Mouse (Mus musculus): Measurements from ENCODE around the gene Bicra. TPM values are rescaled to one million over a fixed set of nuclear protein-coding genes. Genes with fewer than 3 reads are reported as not detected.

The Bicra gene
- total RNA-seq, 2 experiments from 2014 or later = 14.5 to 15.4 TPM

DNA sequence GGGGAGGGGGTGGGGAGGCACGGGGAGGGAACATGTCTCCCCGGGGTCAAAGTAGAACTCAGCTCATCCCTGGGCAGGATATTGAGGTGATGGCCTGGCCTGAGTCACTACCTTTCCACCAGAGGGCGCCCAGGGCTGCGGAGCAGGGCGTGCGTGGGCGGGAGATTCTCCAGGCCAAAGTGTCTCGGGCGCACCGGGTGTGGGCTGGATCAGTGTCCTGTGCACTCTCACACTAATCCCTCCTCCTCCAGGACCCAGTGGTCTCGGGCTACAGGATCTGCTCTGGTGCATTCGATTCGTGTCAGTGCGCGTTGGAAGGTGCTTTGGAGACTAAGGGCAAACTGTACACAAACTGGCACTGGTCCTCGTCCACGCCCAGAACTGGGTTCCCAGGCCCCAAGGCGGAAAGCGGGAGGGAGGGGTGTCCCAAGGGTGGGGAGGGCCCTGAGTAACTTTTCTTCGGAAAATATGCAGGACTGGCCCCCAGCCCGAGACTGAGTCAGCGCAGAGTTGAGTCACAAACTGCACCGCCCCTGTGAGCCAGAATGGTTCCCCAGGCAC is 99.3 kb downstream of the Bicra start:
- peak; percentile 68 to 69 for DNase-seq (ENCODE audit: extremely low spot score in 1 of 2, low spot score in 2 of 2)
- H3K4me3 ChIP-seq = peak overlapping the region; percentile 31
- no peak overlapping the region for H3K27ac ChIP-seq
- TF ChIP-seq CTCF (IDR thresholded peaks at IDR 0.05) = peak; percentile 71
- intact Hi-C loops (cut with DNase I) = loop anchor here (1.0 to 10.0 kb wide), 2 partner anchors 19 to 976 kb away; partner anchors contain the start of genes Calm3 and Ehd2

DNA sequence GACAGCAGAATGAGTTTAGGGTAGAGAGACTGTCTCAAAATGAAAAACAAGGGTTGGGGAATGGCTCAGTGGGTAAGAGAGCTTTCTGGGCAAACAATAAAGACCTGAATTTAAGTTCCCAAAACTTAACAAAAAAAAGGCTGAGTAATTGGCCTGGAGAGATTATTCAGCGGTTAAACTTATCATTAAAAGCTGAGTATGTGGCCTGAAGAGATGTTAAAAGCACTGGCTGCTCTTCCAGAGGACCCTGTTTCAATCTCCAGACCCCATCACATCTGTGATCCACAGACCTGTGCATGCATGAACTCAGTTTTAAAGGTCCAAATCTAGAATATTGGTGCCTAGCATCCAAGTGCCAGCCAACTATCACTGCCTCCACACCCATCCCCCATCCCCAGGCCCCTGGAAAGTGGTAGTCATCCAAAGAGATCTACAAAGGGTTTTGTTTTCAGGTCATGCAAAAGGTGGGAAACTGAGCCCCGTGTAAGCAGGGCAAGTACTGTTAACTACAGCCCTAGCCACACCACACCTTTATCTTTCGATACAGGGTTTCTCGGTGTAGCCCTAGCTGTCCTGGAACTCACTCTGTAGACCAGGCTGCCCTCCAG is 100.0 kb downstream of the Bicra start:
- H3K27ac ChIP-seq = no peak overlapping the region
- DNase-seq (ENCODE audit: extremely low spot score in 1 of 2, low spot score in 2 of 2) = no peak
- no peak for TF ChIP-seq CTCF (IDR thresholded peaks at IDR 0.05)
- H3K4me3 ChIP-seq = no peak overlapping the region
- intact Hi-C loops (cut with DNase I) = loop anchor here (1.0 to 10.0 kb wide), 2 partner anchors 20 to 977 kb away; partner anchors contain the start of genes Calm3 and Ehd2

DNA sequence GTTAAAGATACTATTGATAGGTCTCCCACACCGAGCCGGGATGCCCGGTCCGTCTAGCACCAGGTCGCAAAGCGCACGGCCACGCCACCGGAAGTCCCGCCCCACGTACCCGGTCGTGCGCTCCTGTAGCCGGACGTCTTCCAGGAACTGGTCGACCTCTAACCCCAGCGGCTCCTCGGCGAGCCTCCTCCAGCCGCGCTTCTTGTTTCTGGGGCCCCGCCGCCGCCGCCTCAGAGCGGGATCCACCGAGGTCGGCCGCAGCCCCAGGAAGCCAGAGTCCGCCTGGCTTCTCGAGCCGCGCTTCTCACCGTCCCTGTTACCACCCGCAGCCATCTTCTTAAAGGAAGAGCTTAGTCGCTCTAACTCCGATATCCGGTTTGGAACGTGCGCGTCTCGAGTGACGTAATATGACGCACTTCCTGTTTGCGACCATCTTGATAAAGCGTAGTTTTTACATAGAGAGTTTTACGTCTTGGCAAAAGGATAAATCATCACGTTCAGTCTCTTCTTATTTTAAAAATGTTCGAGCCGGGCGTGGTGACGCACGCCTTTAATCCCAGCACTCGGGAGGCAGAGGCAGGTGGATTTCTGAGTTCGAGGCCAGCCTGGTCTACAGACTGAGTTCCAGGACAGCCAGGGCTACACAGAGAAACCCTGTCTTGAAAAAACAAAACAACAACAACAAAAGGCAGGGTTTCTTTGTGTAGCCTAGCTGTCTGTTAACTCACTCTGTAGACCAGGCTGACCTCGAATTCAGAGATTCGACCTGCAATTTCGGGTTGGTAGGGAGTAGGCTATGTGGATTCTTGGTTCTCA is 101.8 kb downstream of the Bicra start, which contains the start of gene Nop53:
Nop53 (minus strand) TSS at position 354 of the 816 bp plus-strand sequence.
- Histone ChIP-seq H3K4me3 (peak within 1 kb of the TSS; percentile 57), H3K27ac (peak within 1 kb of the TSS; percentile 100)
- TF ChIP-seq CTCF (IDR thresholded peaks at IDR 0.05) = no peak
- peak; percentile 91 for DNase-seq (ENCODE audit: extremely low spot score in 1 of 2, low spot score in 2 of 2)
- intact Hi-C loops (cut with DNase I) = loop anchor here (1.0 to 10.0 kb wide), 2 partner anchors 13 to 979 kb away; partner anchors contain the start of gene Calm3

DNA sequence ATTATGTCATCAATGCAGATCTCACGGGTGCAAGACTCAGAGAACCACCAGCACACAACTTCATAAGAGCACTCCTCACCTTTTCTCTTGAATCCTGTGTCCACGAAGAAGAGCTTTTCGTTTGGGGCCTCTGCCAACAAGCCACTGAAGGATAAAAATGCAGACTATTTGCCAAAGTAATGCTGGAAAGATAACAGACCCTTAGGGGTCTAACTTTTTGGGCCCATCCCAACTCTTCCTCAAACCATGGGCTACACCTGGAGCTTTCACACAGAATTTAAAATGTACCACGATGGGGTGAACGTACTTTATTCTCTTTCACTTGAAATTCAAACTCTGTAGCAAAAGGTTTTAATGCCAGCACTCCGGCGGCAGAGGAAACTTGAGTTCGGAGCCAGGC is 102.5 kb downstream of the Bicra start:
- no peak for DNase-seq (ENCODE audit: extremely low spot score in 1 of 2, low spot score in 2 of 2)
- H3K27ac ChIP-seq = peak overlapping the region; percentile 100
- H3K4me3 ChIP-seq = peak overlapping the region; percentile 57
- intact Hi-C loops (cut with DNase I) = loop anchor here (1.0 to 10.0 kb wide), 2 partner anchors 12 to 980 kb away; partner anchors contain the start of gene Calm3
- TF ChIP-seq CTCF (IDR thresholded peaks at IDR 0.05) = no peak

GRCm38 (mm10) chr7:15944311-15944710 is 103.4 kb downstream of the Bicra start:
- no peak for DNase-seq (ENCODE audit: extremely low spot score in 1 of 2, low spot score in 2 of 2)
- Histone ChIP-seq H3K4me3 (no peak overlapping the region), H3K27ac (no peak overlapping the region)
- intact Hi-C loops (cut with DNase I) = loop anchor here (10.0 kb wide), 1 partner anchor 980 kb away; the partner anchor contains the start of gene Calm3
- no peak for TF ChIP-seq CTCF (IDR thresholded peaks at IDR 0.05)

DNA sequence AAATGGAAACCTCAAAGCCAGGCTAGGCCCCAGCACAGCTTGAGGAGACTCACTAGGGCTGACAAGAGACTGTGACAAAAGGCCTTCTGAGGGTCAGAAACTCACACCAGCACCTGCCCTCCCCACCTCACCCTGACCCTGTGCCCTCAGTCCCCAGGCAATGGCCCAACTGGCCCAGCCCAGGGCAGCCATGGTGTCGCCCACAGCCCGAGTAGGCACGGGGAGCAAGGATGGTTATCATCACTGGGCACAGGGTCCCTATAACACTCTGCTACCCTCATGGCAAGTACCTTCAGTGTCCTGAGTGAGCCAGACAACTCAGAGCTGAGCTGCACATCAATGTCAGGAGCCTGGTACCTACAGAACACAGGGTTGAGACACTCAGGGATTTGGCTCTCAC is 109.1 kb downstream of the Bicra start:
- DNase-seq (ENCODE audit: extremely low spot score in 1 of 2, low spot score in 2 of 2) = no peak
- Histone ChIP-seq H3K27ac (no peak overlapping the region), H3K4me3 (no peak overlapping the region)
- intact Hi-C loops (cut with DNase I) = no loop called here
- no peak for TF ChIP-seq CTCF (IDR thresholded peaks at IDR 0.05)

- no peak overlapping the region for H3K4me3 ChIP-seq
- no peak overlapping the region for H3K27ac ChIP-seq
- no peak for DNase-seq (ENCODE audit: extremely low spot score in 1 of 2, low spot score in 2 of 2)
- no peak for TF ChIP-seq CTCF (IDR thresholded peaks at IDR 0.05)
- intact Hi-C loops (cut with DNase I) = no loop called here
Measured at GRCm38 (mm10) chr7:15937491-15937890, 110.2 kb downstream of the Bicra start.

GRCm38 (mm10) chr7:15933437-15934359 is 114.0 kb downstream of the Bicra start:
- H3K4me3 ChIP-seq = no peak overlapping the region
- intact Hi-C loops (cut with DNase I) = loop anchor here (1.0 kb wide), 2 partner anchors 12 to 13 kb away; no protein-coding TSS in a partner anchor
- no peak for TF ChIP-seq CTCF (IDR thresholded peaks at IDR 0.05)
- DNase-seq (ENCODE audit: extremely low spot score in 1 of 2, low spot score in 2 of 2) = peak in 1 of 2 experiments; percentile 65
- peak overlapping the region; percentile 70 for H3K27ac ChIP-seq

DNA sequence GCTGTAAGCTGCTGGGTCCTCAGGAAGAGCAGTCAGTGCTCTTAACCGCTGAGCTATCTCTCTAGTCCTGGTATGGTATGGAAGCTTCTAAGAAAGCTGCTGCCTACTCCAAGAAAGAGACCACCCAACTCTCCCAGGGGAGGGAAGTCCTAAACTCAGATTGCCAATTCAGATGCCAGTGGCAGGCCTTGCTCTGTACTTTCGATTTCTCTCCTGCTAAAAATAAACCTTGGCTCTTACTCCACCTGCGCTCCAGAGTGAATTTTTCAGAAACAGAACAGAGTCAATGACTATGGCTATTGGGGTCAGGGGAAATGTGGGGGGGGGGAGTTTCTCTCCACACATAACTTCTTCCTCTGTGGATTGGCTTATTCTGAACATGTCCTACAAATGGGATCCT is 116.1 kb downstream of the Bicra start:
- no peak for TF ChIP-seq CTCF (IDR thresholded peaks at IDR 0.05)
- Histone ChIP-seq H3K27ac (no peak overlapping the region), H3K4me3 (no peak overlapping the region)
- intact Hi-C loops (cut with DNase I) = no loop called here
- no peak for DNase-seq (ENCODE audit: extremely low spot score in 1 of 2, low spot score in 2 of 2)

GRCm38 (mm10) chr7:15930543-15930942 is 117.2 kb downstream of the Bicra start:
- intact Hi-C loops (cut with DNase I) = no loop called here
- peak; percentile 30 for TF ChIP-seq CTCF (IDR thresholded peaks at IDR 0.05)
- Histone ChIP-seq H3K4me3 (no peak overlapping the region), H3K27ac (no peak overlapping the region)
- DNase-seq (ENCODE audit: extremely low spot score in 1 of 2, low spot score in 2 of 2) = no peak

DNA sequence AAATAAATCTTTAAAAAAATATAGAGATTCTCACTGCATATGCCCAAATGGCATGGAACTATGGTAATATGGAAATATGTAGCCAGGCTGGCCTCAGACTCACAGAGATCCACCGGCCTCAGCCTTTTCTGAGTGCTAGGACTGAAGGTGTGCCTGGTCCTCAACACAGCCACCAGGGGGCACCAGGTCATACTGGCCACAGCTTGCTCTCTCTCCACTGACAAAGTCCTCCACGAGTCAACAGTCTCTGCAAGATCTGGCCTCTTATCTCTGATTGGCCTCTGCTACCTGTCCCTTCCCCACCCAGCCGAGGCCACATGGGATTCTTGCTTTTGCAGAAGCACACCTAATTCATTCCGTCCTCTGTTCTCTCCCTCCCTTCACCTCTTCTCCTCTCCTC is 117.8 kb downstream of the Bicra start:
- Histone ChIP-seq H3K4me3 (no peak overlapping the region), H3K27ac (no peak overlapping the region)
- DNase-seq (ENCODE audit: extremely low spot score in 1 of 2, low spot score in 2 of 2) = no peak
- intact Hi-C loops (cut with DNase I) = no loop called here
- TF ChIP-seq CTCF (IDR thresholded peaks at IDR 0.05) = peak; percentile 63

All from left cerebral cortex, adult 2 months (tissue).